Mouse (Mus musculus) midbrain, embryonic 16.5 days (tissue): ENCODE measurements at regions not wholly inside any gene's neighbourhood (a gene's known extent, or its start where the extent isn't known, plus 50 kb on each side); places are given as distances from the start of the nearest gene placed in this dataset.

Source experiments
- ATAC-seq: fragments of 200-750 bp; cut with Nextera tagmentation; 2 replicates; pipeline ENCODE4 v1.8.0; 2017; ENCODE audit warnings: moderate TSS enrichment
- H3K27ac ChIP-seq: fragments of 300-500 bp; sonication (generic); 2 replicates; pipeline ENCODE4 v1.5.1; 2014; ENCODE audit warnings: mild to moderate bottlenecking, low read length, mixed read lengths
- H3K27me3 ChIP-seq: fragments of 300-500 bp; sonication (generic); 2 replicates; pipeline ENCODE4 v1.6.1; 2014; ENCODE audit warnings: low read depth, low read length, mixed read lengths; ENCODE audit not compliant: control insufficient read depth, insufficient read depth
- H3K36me3 ChIP-seq: fragments of 300-500 bp; sonication (generic); 2 replicates; pipeline ENCODE4 v1.6.1; 2014; ENCODE audit warnings: mild to moderate bottlenecking, low read length, moderate library complexity, mixed read lengths; ENCODE audit not compliant: control insufficient read depth, insufficient read depth
- H3K4me1 ChIP-seq: fragments of 300-500 bp; sonication (generic); 2 replicates; pipeline ENCODE4 v1.6.1; 2014; ENCODE audit warnings: mild to moderate bottlenecking, low read length, mixed read lengths; ENCODE audit not compliant: control insufficient read depth, insufficient read depth
- H3K4me2 ChIP-seq: fragments of 300-500 bp; sonication (generic); 2 replicates; pipeline ENCODE4 v1.6.1; 2014; ENCODE audit warnings: mild to moderate bottlenecking, low read length, mixed read lengths
- H3K4me3 ChIP-seq: fragments of 300-500 bp; sonication (generic); 2 replicates; pipeline ENCODE4 v1.5.1; 2014; ENCODE audit warnings: low read depth, mild to moderate bottlenecking, low read length, moderate library complexity, mixed read lengths
- H3K9ac ChIP-seq: fragments of 300-500 bp; sonication (generic); 2 replicates; pipeline ENCODE4 v1.6.1; 2014; ENCODE audit warnings: low read depth, low read length, mixed read lengths
- H3K9me3 ChIP-seq: fragments of 300-500 bp; sonication (generic); replicated peaks from 2 replicates; pipeline ENCODE4 v1.6.1; 2014; ENCODE audit warnings: mild to moderate bottlenecking, low read length, mixed read lengths; ENCODE audit not compliant: control insufficient read depth, poor library complexity, severe bottlenecking
- WGBS: fragments of 180-500 bp; shearing (Covaris S2); extraction: QIAGEN DNeasy Blood & Tissue Kit; methylation state at CpG from one replicate; pipeline ENCODE4 v1.1.7; 2014; 5-methylcytosine and 5-hydroxymethylcytosine counted together

GRCm38 (mm10) chr10:99959279-99959678, 56.2 kb upstream of the Kitl start:
- 88% methylated on average over 3 of the region's 3 CpGs for WGBS
- H3K36me3 ChIP-seq, result no peaks in the 10 kb centered on the region
- H3K4me1 ChIP-seq, result no peaks in the 10 kb centered on the region
- no peak overlapping the region for H3K9ac ChIP-seq
- no peaks in the 10 kb centered on the region for H3K9me3 ChIP-seq
- no peaks in the 10 kb centered on the region for H3K27me3 ChIP-seq
- no peak overlapping the region for H3K27ac ChIP-seq
- no peak overlapping the region for H3K4me3 ChIP-seq
- H3K4me2 ChIP-seq, result no peak overlapping the region
- no peak for ATAC-seq

GRCm38 (mm10) chr10:99952486-99952885, 62.9 kb upstream of the Kitl start:
- Histone ChIP-seq H3K9me3 (no peaks in the 10 kb centered on the region), H3K27ac (no peak overlapping the region), H3K4me2 (no peak overlapping the region), H3K4me1 (no peaks in the 10 kb centered on the region), H3K4me3 (no peak overlapping the region), H3K9ac (no peak overlapping the region), H3K27me3 (no peaks in the 10 kb centered on the region), H3K36me3 (no peaks in the 10 kb centered on the region)
- no peak for ATAC-seq
- 82% methylated on average over 7 of the region's 7 CpGs for WGBS

- H3K27me3 ChIP-seq, result no peaks in the 10 kb centered on the region
- H3K27ac ChIP-seq, result no peak overlapping the region
- H3K4me2 ChIP-seq, result no peak overlapping the region
- no peaks in the 10 kb centered on the region for H3K36me3 ChIP-seq
- no peak overlapping the region for H3K4me3 ChIP-seq
- ATAC-seq, result no peak
- H3K4me1 ChIP-seq, result no peaks in the 10 kb centered on the region
- WGBS, result 83% methylated on average over 4 of the region's 4 CpGs
- H3K9me3 ChIP-seq, result no peaks in the 10 kb centered on the region
- no peak overlapping the region for H3K9ac ChIP-seq
These were observed 63.7 kb upstream of the Kitl start for GRCm38 (mm10) chr10:99951718-99952117.

- no peak overlapping the region for H3K4me2 ChIP-seq
- H3K9me3 ChIP-seq, result no peaks in the 10 kb centered on the region
- no peaks in the 10 kb centered on the region for H3K36me3 ChIP-seq
- H3K27ac ChIP-seq, result no peak overlapping the region
- H3K4me1 ChIP-seq, result no peaks in the 10 kb centered on the region
- no peak overlapping the region for H3K9ac ChIP-seq
- H3K4me3 ChIP-seq, result no peak overlapping the region
- no peaks in the 10 kb centered on the region for H3K27me3 ChIP-seq
- 91% methylated on average over 6 of the region's 6 CpGs for WGBS
- ATAC-seq, result no peak
These were observed 64.1 kb upstream of the Kitl start for GRCm38 (mm10) chr10:99951316-99951715.

- H3K9ac ChIP-seq, result no peak overlapping the region
- no peak for ATAC-seq
- 79% methylated on average over 3 of the region's 3 CpGs for WGBS
These were observed 66.7 kb upstream of the Kitl start for GRCm38 (mm10) chr10:99948740-99949139.

GRCm38 (mm10) chr10:99945418-99945817, 70.0 kb upstream of the Kitl start:
- WGBS, result 96% methylated on average over 3 of the region's 3 CpGs

More at GRCm38 (mm10) chr10:99948740-99949139, 66.7 kb upstream of the Kitl start:
- H3K36me3 ChIP-seq, result no peaks in the 10 kb centered on the region
- no peaks in the 10 kb centered on the region for H3K27me3 ChIP-seq
- H3K4me3 ChIP-seq, result no peak overlapping the region
- H3K9me3 ChIP-seq, result no peaks in the 10 kb centered on the region
- no peaks in the 10 kb centered on the region for H3K4me1 ChIP-seq
- no peak overlapping the region for H3K4me2 ChIP-seq
- no peak overlapping the region for H3K27ac ChIP-seq

GRCm38 (mm10) chr10:99941665-99942064, 73.8 kb upstream of the Kitl start:
- peak overlapping the region; percentile 23; the same call in 1 of the 2 replicates for H3K27ac ChIP-seq
- 26% methylated on average over 11 of the region's 11 CpGs for WGBS
- H3K4me2 ChIP-seq, result peak overlapping the region; percentile 31; the same call in 1 of the 2 replicates
- H3K27me3 ChIP-seq, result no peaks in the 10 kb centered on the region
- no peaks in the 10 kb centered on the region for H3K4me1 ChIP-seq
- ATAC-seq, result no peak
- H3K9ac ChIP-seq, result no peak overlapping the region
- no peaks in the 10 kb centered on the region for H3K9me3 ChIP-seq
- no peaks in the 10 kb centered on the region for H3K36me3 ChIP-seq
- H3K4me3 ChIP-seq, result no peak overlapping the region

More at GRCm38 (mm10) chr10:99945418-99945817, 70.0 kb upstream of the Kitl start:
- no peak overlapping the region for H3K9ac ChIP-seq
- H3K4me1 ChIP-seq, result no peaks in the 10 kb centered on the region
- no peak for ATAC-seq
- H3K9me3 ChIP-seq, result no peaks in the 10 kb centered on the region
- H3K4me3 ChIP-seq, result no peak overlapping the region
- H3K27ac ChIP-seq, result no peak overlapping the region
- H3K36me3 ChIP-seq, result no peaks in the 10 kb centered on the region
- no peak overlapping the region for H3K4me2 ChIP-seq
- no peaks in the 10 kb centered on the region for H3K27me3 ChIP-seq

GRCm38 (mm10) chr10:99938901-99939300, 76.5 kb upstream of the Kitl start:
- Histone ChIP-seq H3K4me2 (no peak overlapping the region), H3K27ac (no peak overlapping the region), H3K9me3 (no peaks in the 10 kb centered on the region), H3K9ac (no peak overlapping the region), H3K4me1 (no peaks in the 10 kb centered on the region), H3K36me3 (no peaks in the 10 kb centered on the region), H3K4me3 (no peak overlapping the region), H3K27me3 (no peaks in the 10 kb centered on the region)
- WGBS, result 88% methylated on average over 6 of the region's 6 CpGs
- ATAC-seq, result no peak

GRCm38 (mm10) chr10:99937921-99938618, 77.4 kb upstream of the Kitl start:
- Histone ChIP-seq H3K9ac (no peak overlapping the region), H3K27ac (no peak overlapping the region), H3K4me1 (no peaks in the 10 kb centered on the region), H3K4me2 (no peak overlapping the region), H3K27me3 (no peaks in the 10 kb centered on the region), H3K36me3 (no peaks in the 10 kb centered on the region), H3K4me3 (no peak overlapping the region), H3K9me3 (no peaks in the 10 kb centered on the region)
- WGBS, result 88% methylated on average over 1 of the region's 1 CpGs
- no peak for ATAC-seq
